Mouse (Mus musculus) macrophage (primary cell): ENCODE measurements at regions not wholly inside any gene's neighbourhood (a gene's known extent, or its start where the extent isn't known, plus 50 kb on each side); places are given as distances from the start of the nearest gene placed in this dataset.

ENCODE experiments used
- H3K27ac ChIP-seq: fragments of 350-480 bp; formaldehyde crosslinking; 2 replicates; pipeline ENCODE4 v1.9.0; 2021
- H3K36me3 ChIP-seq: fragments of 350-480 bp; formaldehyde crosslinking; 2 replicates; pipeline ENCODE4 v1.9.0; 2021; ENCODE audit errors: inconsistent target
- H3K4me3 ChIP-seq: fragments of 350-480 bp; formaldehyde crosslinking; 2 replicates; pipeline ENCODE4 v1.9.0; 2021; ENCODE audit errors: inconsistent target
- H3K79me2 ChIP-seq: fragments of 350-480 bp; formaldehyde crosslinking; 2 replicates; pipeline ENCODE4 v1.9.0; 2021; ENCODE audit errors: inconsistent target
- WGBS: methylation state at CpG from one replicate; pipeline ENCODE4 v1.1.7; 2026; ENCODE audit warnings: inconsistent platforms; ENCODE audit not compliant: missing documents; 5-methylcytosine and 5-hydroxymethylcytosine counted together

GRCm38 (mm10) chr10:16962463-16962862, 760.6 kb upstream of the Cited2 start:
- 100% methylated on average over 1 of the region's 2 CpGs for WGBS
- Histone ChIP-seq H3K4me3 (no peak overlapping the region), H3K36me3 (no peaks in the 10 kb centered on the region), H3K27ac (no peak overlapping the region), H3K79me2 (no peaks in the 10 kb centered on the region)

- no peaks in the 10 kb centered on the region for H3K79me2 ChIP-seq
- WGBS = 89% methylated on average over 5 of the region's 5 CpGs
- H3K27ac ChIP-seq = no peak overlapping the region
- no peaks in the 10 kb centered on the region for H3K36me3 ChIP-seq
- H3K4me3 ChIP-seq = no peak overlapping the region
Observed at GRCm38 (mm10) chr10:16978770-16979169, 744.2 kb upstream of the Cited2 start.

- WGBS = 100% methylated on average over 1 of the region's 1 CpGs
- H3K79me2 ChIP-seq = no peaks in the 10 kb centered on the region
Observed at GRCm38 (mm10) chr10:16990227-16990626, 732.8 kb upstream of the Cited2 start.

GRCm38 (mm10) chr10:16993789-16994188, 729.2 kb upstream of the Cited2 start:
- 74% methylated on average over 2 of the region's 2 CpGs for WGBS
- Histone ChIP-seq H3K27ac (no peak overlapping the region), H3K79me2 (no peaks in the 10 kb centered on the region)

More at GRCm38 (mm10) chr10:16990227-16990626, 732.8 kb upstream of the Cited2 start:
- H3K36me3 ChIP-seq = no peaks in the 10 kb centered on the region
- H3K27ac ChIP-seq = peak overlapping the region; percentile 21
- H3K4me3 ChIP-seq = no peak overlapping the region

GRCm38 (mm10) chr10:16994526-16994925, 728.5 kb upstream of the Cited2 start:
- H3K27ac ChIP-seq = no peak overlapping the region
- no peaks in the 10 kb centered on the region for H3K79me2 ChIP-seq
- no peaks in the 10 kb centered on the region for H3K36me3 ChIP-seq
- WGBS = 58% methylated on average over 6 of the region's 6 CpGs
- no peak overlapping the region for H3K4me3 ChIP-seq

More at GRCm38 (mm10) chr10:16993789-16994188, 729.2 kb upstream of the Cited2 start:
- Histone ChIP-seq H3K36me3 (no peaks in the 10 kb centered on the region), H3K4me3 (no peak overlapping the region)

- WGBS = 63% methylated on average over 1 of the region's 1 CpGs
- Histone ChIP-seq H3K79me2 (no peaks in the 10 kb centered on the region), H3K27ac (0 out of 2 replicates have a peak overlapping the region, but pooled peaks have one; percentile 2), H3K36me3 (no peaks in the 10 kb centered on the region), H3K4me3 (no peak overlapping the region)
Observed at GRCm38 (mm10) chr10:16995010-16995409, 728.0 kb upstream of the Cited2 start.

- H3K4me3 ChIP-seq = no peak overlapping the region
- H3K36me3 ChIP-seq = no peaks in the 10 kb centered on the region
- 2% methylated on average over 5 of the region's 6 CpGs for WGBS
- no peaks in the 10 kb centered on the region for H3K79me2 ChIP-seq
- peak overlapping the region; percentile 77 for H3K27ac ChIP-seq
Observed at GRCm38 (mm10) chr10:16996820-16997466, 726.1 kb upstream of the Cited2 start.

GRCm38 (mm10) chr10:17001320-17001719, 721.7 kb upstream of the Cited2 start:
- Histone ChIP-seq H3K4me3 (no peak overlapping the region), H3K36me3 (no peaks in the 10 kb centered on the region), H3K79me2 (no peaks in the 10 kb centered on the region), H3K27ac (no peak overlapping the region)
- WGBS = 99% methylated on average over 8 of the region's 8 CpGs

GRCm38 (mm10) chr10:17003123-17003849, 719.7 kb upstream of the Cited2 start:
- H3K79me2 ChIP-seq = no peaks in the 10 kb centered on the region

GRCm38 (mm10) chr10:17008683-17009082, 714.3 kb upstream of the Cited2 start:
- Histone ChIP-seq H3K36me3 (no peaks in the 10 kb centered on the region), H3K27ac (no peak overlapping the region), H3K79me2 (no peaks in the 10 kb centered on the region), H3K4me3 (no peak overlapping the region)
- WGBS = 95% methylated on average over 4 of the region's 4 CpGs

More at GRCm38 (mm10) chr10:17003123-17003849, 719.7 kb upstream of the Cited2 start:
- Histone ChIP-seq H3K36me3 (no peaks in the 10 kb centered on the region), H3K4me3 (no peak overlapping the region), H3K27ac (no peak overlapping the region)
- WGBS = 87% methylated on average over 4 of the region's 4 CpGs

GRCm38 (mm10) chr10:17010047-17010446, 713.0 kb upstream of the Cited2 start:
- Histone ChIP-seq H3K4me3 (no peak overlapping the region), H3K27ac (no peak overlapping the region), H3K79me2 (no peaks in the 10 kb centered on the region), H3K36me3 (no peaks in the 10 kb centered on the region)
- 93% methylated on average over 3 of the region's 3 CpGs for WGBS

- H3K27ac ChIP-seq = no peak overlapping the region
- 93% methylated on average over 2 of the region's 2 CpGs for WGBS
- H3K4me3 ChIP-seq = no peak overlapping the region
- H3K36me3 ChIP-seq = no peaks in the 10 kb centered on the region
- H3K79me2 ChIP-seq = no peaks in the 10 kb centered on the region
Observed at GRCm38 (mm10) chr10:17011876-17012275, 711.1 kb upstream of the Cited2 start.

- 90% methylated on average over 3 of the region's 3 CpGs for WGBS
- Histone ChIP-seq H3K79me2 (no peaks in the 10 kb centered on the region), H3K27ac (no peak overlapping the region)
Observed at GRCm38 (mm10) chr10:17012541-17012975, 710.5 kb upstream of the Cited2 start.

GRCm38 (mm10) chr10:17014826-17015225, 708.2 kb upstream of the Cited2 start:
- Histone ChIP-seq H3K36me3 (no peaks in the 10 kb centered on the region), H3K27ac (no peak overlapping the region), H3K4me3 (no peak overlapping the region), H3K79me2 (no peaks in the 10 kb centered on the region)
- WGBS = 90% methylated on average over 3 of the region's 3 CpGs

More at GRCm38 (mm10) chr10:17012541-17012975, 710.5 kb upstream of the Cited2 start:
- Histone ChIP-seq H3K36me3 (no peaks in the 10 kb centered on the region), H3K4me3 (no peak overlapping the region)

- Histone ChIP-seq H3K36me3 (no peaks in the 10 kb centered on the region), H3K79me2 (no peaks in the 10 kb centered on the region), H3K4me3 (no peak overlapping the region), H3K27ac (no peak overlapping the region)
- WGBS = 87% methylated on average over 4 of the region's 4 CpGs
Observed at GRCm38 (mm10) chr10:17016854-17017253, 706.2 kb upstream of the Cited2 start.
